Mouse (Mus musculus): Measurements from ENCODE around the gene Stom.
A peak's percentile ranks its signal among the peaks of the same experiment; 100 is the strongest.

Stom gene

GRCm38 (mm10) chr2:35336388-35337280 lies at the start of gene Stom:
Gene Stom (minus strand): TSS chr2:35336976.
- peak; percentile 99 to 100 for DNase-seq (ENCODE audit: low spot score in 2 of 2)

- no peak for DNase-seq (ENCODE audit: low spot score in 2 of 2)
Observed at GRCm38 (mm10) chr2:35385441-35385871, 48.7 kb upstream of the Stom start.

- DNase-seq (ENCODE audit: low spot score in 2 of 2) = no peak
Observed at GRCm38 (mm10) chr2:35379306-35379705, 42.5 kb upstream of the Stom start.

GRCm38 (mm10) chr2:35377600-35377999 lies 40.8 kb upstream of the Stom start:
- no peak for DNase-seq (ENCODE audit: low spot score in 2 of 2)

GRCm38 (mm10) chr2:35373003-35373402 lies 36.2 kb upstream of the Stom start:
- peak in 1 of 2 experiments; percentile 8 for DNase-seq (ENCODE audit: low spot score in 2 of 2)

GRCm38 (mm10) chr2:35370686-35371085 lies 33.9 kb upstream of the Stom start:
- DNase-seq (ENCODE audit: low spot score in 2 of 2) = no peak

- no peak for DNase-seq (ENCODE audit: low spot score in 2 of 2)
Observed at GRCm38 (mm10) chr2:35367629-35368028, 30.9 kb upstream of the Stom start, which contains the start of gene 4930568D16Rik. Gene 4930568D16Rik (minus strand): TSS chr2:35367729.

- DNase-seq (ENCODE audit: low spot score in 2 of 2) = peak in 1 of 2 experiments; percentile 37
Observed at GRCm38 (mm10) chr2:35349184-35349583, 12.4 kb upstream of the Stom start.

- no peak for DNase-seq (ENCODE audit: low spot score in 2 of 2)
Observed at GRCm38 (mm10) chr2:35345984-35346383, 9.2 kb upstream of the Stom start.

- no peak for DNase-seq (ENCODE audit: low spot score in 2 of 2)
Observed at GRCm38 (mm10) chr2:35342605-35343004, 5.8 kb upstream of the Stom start.

GRCm38 (mm10) chr2:35338707-35339106 lies 1.9 kb upstream of the Stom start:
- DNase-seq (ENCODE audit: low spot score in 2 of 2) = no peak

- DNase-seq (ENCODE audit: low spot score in 2 of 2) = no peak
Observed at GRCm38 (mm10) chr2:35338036-35338435, 1.3 kb upstream of the Stom start.

GRCm38 (mm10) chr2:35337419-35337818 lies 643 bp upstream of the Stom start:
- no peak for DNase-seq (ENCODE audit: low spot score in 2 of 2)

- no peak for DNase-seq (ENCODE audit: low spot score in 2 of 2)
Observed at GRCm38 (mm10) chr2:35335620-35336019, 1.2 kb downstream of the Stom start.

- DNase-seq (ENCODE audit: low spot score in 2 of 2) = no peak
Observed at GRCm38 (mm10) chr2:35333670-35334069, 3.1 kb downstream of the Stom start.

- DNase-seq (ENCODE audit: low spot score in 2 of 2) = no peak
Observed at GRCm38 (mm10) chr2:35331205-35331604, 5.6 kb downstream of the Stom start.

GRCm38 (mm10) chr2:35329061-35329460 lies 7.7 kb downstream of the Stom start:
- DNase-seq (ENCODE audit: low spot score in 2 of 2) = no peak

- DNase-seq (ENCODE audit: low spot score in 2 of 2) = no peak
Observed at GRCm38 (mm10) chr2:35328064-35328792, 8.5 kb downstream of the Stom start.

GRCm38 (mm10) chr2:35327583-35327982 lies 9.2 kb downstream of the Stom start:
- peak; percentile 31 to 53 for DNase-seq (ENCODE audit: low spot score in 2 of 2)

GRCm38 (mm10) chr2:35326931-35327330 lies 9.8 kb downstream of the Stom start:
- no peak for DNase-seq (ENCODE audit: low spot score in 2 of 2)

- no peak for DNase-seq (ENCODE audit: low spot score in 2 of 2)
Observed at GRCm38 (mm10) chr2:35325930-35326329, 10.8 kb downstream of the Stom start.

- DNase-seq (ENCODE audit: low spot score in 2 of 2) = peak; percentile 62 to 76
Observed at GRCm38 (mm10) chr2:35322404-35323164, 14.2 kb downstream of the Stom start.
